Mouse (Mus musculus) C2C12 (cell line): ENCODE measurements around the gene Rnf214.

Source experiments
- CTCF ChIP-seq: IDR thresholded peaks from one replicate; pipeline ENCODE4 v1.5.1; 2011; ENCODE audit not compliant: control insufficient read depth, insufficient read depth, insufficient read length
- MAX ChIP-seq: IDR thresholded peaks from one replicate; pipeline ENCODE4 v1.6.1; 2011; ENCODE audit warnings: mild to moderate bottlenecking, control low read depth
- MYOG ChIP-seq: IDR thresholded peaks from one replicate; pipeline ENCODE4 v1.6.1; 2011; ENCODE audit not compliant: control insufficient read depth, insufficient read length; ENCODE audit errors: extremely low read depth

- TF ChIP-seq CTCF (no peak), MAX (no peak), MYOG (no peak)
These were observed 65.3 kb downstream of the Rnf214 start for GRCm38 (mm10) chr9:45841458-45841857.
